In genomic region chr12:85625852-85626251, GRCm38 (mm10) we compare ENCODE assay signal across 32 mouse cellular contexts. TPM values are rescaled to one million over a fixed set of nuclear protein-coding genes. Genes with fewer than 3 reads are reported as not detected.
DNase-seq lines count a peak whose midpoint lies in the region; ATAC-seq and TF ChIP-seq lines count a peak whose summit lies in the region.
"Had no signal": no experiment of that assay in that cellular context is flagged by ENCODE, and none has a peak within 500 bp of the region (broad histone marks: within the 10 kb centered on the region; RNA-seq: fewer than 3 reads in every experiment).

No protein-coding gene starts in this region.

- no peak overlapping the region for H3K27ac ChIP-seq in lung, embryonic 16.5 days (ENCODE audit: low read length)
- peak overlapping the region; percentile 37; the same call in 1 of the 2 replicates for H3K27ac ChIP-seq in ES-E14 (ENCODE audit: insufficient read depth, low read depth, low read length, poor library complexity, severe bottlenecking)
- peak overlapping the region; percentile 22; the same call in 1 of the 2 replicates for H3K27ac ChIP-seq in embryonic facial prominence, embryonic 13.5 days
- H3K27ac ChIP-seq: embryonic facial prominence, embryonic 12.5 days; forebrain, embryonic 13.5 days; hindbrain, embryonic 14.5 days; kidney, embryonic 15.5 days; layer of hippocampus, adult 2 months; left cerebral cortex, adult 2 months; limb, embryonic 13.5 days; liver, embryonic 12.5 days; macrophage had no signal

- H3K9ac ChIP-seq in lung, embryonic 16.5 days (ENCODE audit: low read length), result 0 out of 2 replicates have a peak overlapping the region, but pooled peaks have one; percentile 1
- H3K9ac ChIP-seq in ES-E14 (ENCODE audit: insufficient read depth, low read depth, low read length, poor library complexity, severe bottlenecking), result no peak overlapping the region
- no peak overlapping the region for H3K9ac ChIP-seq in embryonic facial prominence, embryonic 13.5 days
- H3K9ac ChIP-seq: embryonic facial prominence, embryonic 12.5 days; forebrain, embryonic 13.5 days; hindbrain, embryonic 14.5 days; kidney, embryonic 15.5 days; limb, embryonic 13.5 days; liver, embryonic 12.5 days; liver, postnatal 0 days had no signal

- in situ Hi-C loops in ES-E14 (cut with MboI; ENCODE audit: low sequenced_read_pairs in 2 of 2, unreplicated experiment in 2 of 2), result no loop called here

- no peak for ATAC-seq in lung, embryonic 16.5 days (ENCODE audit: low read depth)
- ATAC-seq in embryonic facial prominence, embryonic 13.5 days (ENCODE audit: insufficient number of reproducible peaks, insufficient read depth, low FRiP score, low TSS enrichment, low read depth), result no peak
- ATAC-seq: CD4-positive, CD25-positive, alpha-beta regulatory T cell, adult 4 months; forebrain, embryonic 13.5 days; intestine, postnatal 0 days; liver, embryonic 12.5 days; liver, postnatal 0 days; lung, postnatal 0 days; Patski had no signal

- H3K36me3 ChIP-seq in lung, embryonic 16.5 days (ENCODE audit: control insufficient read depth, insufficient read depth, low read length), result peaks cover 3% of the 10 kb centered on the region; the same call in 1 of the 2 replicates
- H3K36me3 ChIP-seq in ES-E14 (ENCODE audit: control insufficient read depth, insufficient read depth, low read length, poor library complexity, severe bottlenecking), result no peaks in the 10 kb centered on the region
- peaks cover 4% of the 10 kb centered on the region; the same call in 1 of the 2 replicates for H3K36me3 ChIP-seq in embryonic facial prominence, embryonic 13.5 days
- H3K36me3 ChIP-seq: embryonic facial prominence, embryonic 12.5 days; kidney, embryonic 15.5 days; liver, embryonic 12.5 days had no signal

- DNase-seq in lung, postnatal 36 days, result no peak
- DNase-seq in ES-E14 (ENCODE audit: low read depth, low spot score), result no peak
- no peak for DNase-seq in cerebellum, postnatal 14 days
- DNase-seq in liver, result no peak
- DNase-seq in embryo, embryonic 10.5 days (ENCODE audit: low spot score), result no peak
- DNase-seq: adrenal gland, postnatal 25 days; cerebellum, adult 11-12 months; cerebellum, postnatal 10 days; gastrocnemius, postnatal 14 days; heart, postnatal 36 days; kidney, postnatal 25 days; liver, postnatal 0 days; midbrain, embryonic 14.5 days; spleen, adult 18-20 months; thymus, adult 2 months; thymus, postnatal 4 days had no signal

- 0 out of 2 replicates have a peak, but pooled peaks cover 3% of the 10 kb centered on the region for H3K27me3 ChIP-seq in lung, embryonic 16.5 days (ENCODE audit: control insufficient read depth, insufficient read depth, low read depth, low read length)
- no peaks in the 10 kb centered on the region for H3K27me3 ChIP-seq in embryonic facial prominence, embryonic 13.5 days
- H3K27me3 ChIP-seq: embryonic facial prominence, embryonic 12.5 days; forebrain, embryonic 13.5 days; kidney, embryonic 15.5 days; limb, embryonic 13.5 days; liver, embryonic 12.5 days; Patski had no signal

- H3K4me2 ChIP-seq in lung, embryonic 16.5 days (ENCODE audit: low read depth, low read length), result no peak overlapping the region
- H3K4me2 ChIP-seq in embryonic facial prominence, embryonic 13.5 days, result no peak overlapping the region
- H3K4me2 ChIP-seq: embryonic facial prominence, embryonic 12.5 days; forebrain, embryonic 13.5 days; heart, embryonic 11.5 days; hindbrain, embryonic 14.5 days; kidney, embryonic 15.5 days; limb, embryonic 13.5 days; liver, embryonic 12.5 days had no signal

- 75% methylated on average over 5 of the region's 5 CpGs for WGBS in lung, embryonic 16.5 days
- WGBS in embryonic facial prominence, embryonic 13.5 days, result 17% methylated on average over 5 of the region's 5 CpGs

- no peaks in the 10 kb centered on the region for H3K9me3 ChIP-seq in lung, embryonic 16.5 days (ENCODE audit: control insufficient read depth, low read length)
- H3K9me3 ChIP-seq in ES-E14 (ENCODE audit: control insufficient read depth, insufficient read depth, low read depth, low read length), result no peaks in the 10 kb centered on the region
- H3K9me3 ChIP-seq in embryonic facial prominence, embryonic 13.5 days, result no peaks in the 10 kb centered on the region
- H3K9me3 ChIP-seq: embryonic facial prominence, embryonic 12.5 days; forebrain, embryonic 13.5 days; kidney, embryonic 15.5 days; limb, embryonic 13.5 days; liver, embryonic 12.5 days had no signal

- H3K4me1 ChIP-seq in lung, embryonic 16.5 days (replicated peaks; ENCODE audit: control insufficient read depth, insufficient read depth, low read length), result peaks cover 34% of the 10 kb centered on the region
- peaks cover 17 to 26% of the 10 kb centered on the region in 2 experiments for H3K4me1 ChIP-seq in ES-E14 (ENCODE audit: control insufficient read depth in 2 of 2, insufficient read depth in 2 of 2, low read length in 2 of 2, poor library complexity in 1 of 2)
- peaks cover 33% of the 10 kb centered on the region for H3K4me1 ChIP-seq in embryonic facial prominence, embryonic 13.5 days

- H3K4me3 ChIP-seq in lung, embryonic 16.5 days (ENCODE audit: low read length), result no peak overlapping the region
- no peak overlapping the region for H3K4me3 ChIP-seq in ES-E14 (ENCODE audit: insufficient read depth in 1 of 2, low read depth in 1 of 2, low read length in 2 of 2, poor library complexity in 1 of 2, severe bottlenecking in 1 of 2)
- no peak overlapping the region for H3K4me3 ChIP-seq in embryonic facial prominence, embryonic 13.5 days
- H3K4me3 ChIP-seq: embryonic facial prominence, embryonic 12.5 days; forebrain, embryonic 13.5 days; kidney, embryonic 15.5 days; layer of hippocampus, adult 2 months; left cerebral cortex, adult 2 months; limb, embryonic 13.5 days; liver, embryonic 12.5 days had no signal

TF ChIP-seq in ES-E14, 5 proteins besides CTCF, POLR2A, EP300 and RAD21:
- TF ChIP-seq HCFC1 (IDR thresholded peaks at IDR 0.05; ENCODE audit: borderline replicate concordance, insufficient read depth, low read length), result no peak
- no peak for TF ChIP-seq ZC3H11A (IDR thresholded peaks at IDR 0.05; ENCODE audit: borderline replicate concordance, low read depth, low read length)
- no peak for TF ChIP-seq CHD2 (IDR thresholded peaks at IDR 0.05; ENCODE audit: low read depth, low read length)
- no peak for TF ChIP-seq MAFK (IDR thresholded peaks at IDR 0.05; ENCODE audit: insufficient read depth, low read depth, low read length)
- TF ChIP-seq ZNF384 (IDR thresholded peaks at IDR 0.05; ENCODE audit: low read depth, low read length), result no peak

RNA-seq across cellular contexts. Expression of gene Jdp2, which starts 27.0 kb away (rescaled TPM):
- 0.49 and 0.87 TPM in 2 replicates for polyA plus RNA-seq in lung, embryonic 16.5 days (2015; fragmentation: Nextera tagmentation; extraction: Ambion mirVana)
- total RNA-seq in ES-E14 (2012; rRNA removed), result 8.5 and 15.9 TPM in 2 replicates
- 0.35 and 0.63 TPM in 2 replicates for polyA plus RNA-seq in embryonic facial prominence, embryonic 13.5 days (2015; fragmentation: Nextera tagmentation; extraction: Ambion mirVana)
- polyA plus RNA-seq: forebrain, embryonic 13.5 days had no signal
